Mouse (Mus musculus) megakaryocyte, embryonic 14.5 days (primary cell): ENCODE results near the gene Tmem222. TPM values are rescaled to one million over a fixed set of nuclear protein-coding genes. Genes with fewer than 3 reads are reported as not detected.

Experiments
- H3K27me3 ChIP-seq: replicated peaks from 2 replicates; pipeline ENCODE3; 2012; ENCODE audit warnings: inconsistent platforms
- H3K36me3 ChIP-seq: replicated peaks from 2 replicates; pipeline ENCODE3; 2012; ENCODE audit warnings: low read length, inconsistent platforms, mixed read lengths
- H3K4me1 ChIP-seq: 2 replicates; pipeline ENCODE4 v1.6.1; 2012; ENCODE audit warnings: inconsistent platforms
- H3K4me3 ChIP-seq: replicated peaks from 2 replicates; pipeline ENCODE3; 2012; ENCODE audit warnings: moderate library complexity, mild to moderate bottlenecking, inconsistent platforms
- H3K9me3 ChIP-seq: 2 replicates; pipeline ENCODE4 v1.6.1; 2012; ENCODE audit warnings: inconsistent platforms
- FLI1 ChIP-seq: IDR thresholded peaks from 2 replicates; pipeline ENCODE4 v1.6.1; 2012; ENCODE audit warnings: low read length, inconsistent platforms, mixed read lengths
- GATA1 ChIP-seq: IDR thresholded peaks from 3 replicates; pipeline ENCODE4 v1.6.1; 2012; ENCODE audit warnings: mixed read lengths, low read length, inconsistent platforms, borderline replicate concordance
- polyA plus RNA-seq: library from polyadenylated mRNA; stranded (reverse); fragments of >175 nt; gene quantifications from 2 replicates; pipeline ENCODE4 v1.2.3, GENCODE M21; 2012; ENCODE audit warnings: low replicate concordance; ENCODE audit not compliant: insufficient read depth

The Tmem222 gene
- polyA plus RNA-seq, 1 experiment, result 12.2 TPM

GRCm38 (mm10) chr4:133285950-133286349 is 8.4 kb upstream of the Tmem222 start:
- no peak for TF ChIP-seq FLI1
- no peak for TF ChIP-seq GATA1
- H3K27me3 ChIP-seq, result no peaks in the 10 kb centered on the region
- H3K9me3 ChIP-seq, result no peaks in the 10 kb centered on the region
- H3K36me3 ChIP-seq, result peaks cover under 1% of the 10 kb centered on the region
- no peak overlapping the region for H3K4me3 ChIP-seq
- peaks cover 52% of the 10 kb centered on the region for H3K4me1 ChIP-seq

GRCm38 (mm10) chr4:133285299-133285698 is 7.7 kb upstream of the Tmem222 start:
- Histone ChIP-seq H3K27me3 (no peaks in the 10 kb centered on the region), H3K4me1 (peaks cover 55% of the 10 kb centered on the region), H3K9me3 (no peaks in the 10 kb centered on the region), H3K4me3 (no peak overlapping the region), H3K36me3 (no peaks in the 10 kb centered on the region)
- TF ChIP-seq FLI1 (no peak), GATA1 (no peak)

GRCm38 (mm10) chr4:133282656-133283055 is 5.1 kb upstream of the Tmem222 start:
- TF ChIP-seq GATA1, result no peak
- no peak for TF ChIP-seq FLI1
- Histone ChIP-seq H3K4me1 (peaks cover 64% of the 10 kb centered on the region), H3K9me3 (no peaks in the 10 kb centered on the region), H3K27me3 (no peaks in the 10 kb centered on the region), H3K4me3 (peak overlapping the region; percentile 6), H3K36me3 (no peaks in the 10 kb centered on the region)

- Histone ChIP-seq H3K27me3 (no peaks in the 10 kb centered on the region), H3K36me3 (no peaks in the 10 kb centered on the region), H3K9me3 (no peaks in the 10 kb centered on the region), H3K4me1 (peaks cover 64% of the 10 kb centered on the region), H3K4me3 (peak overlapping the region; percentile 78)
- TF ChIP-seq GATA1, result no peak
- no peak for TF ChIP-seq FLI1
Observed at GRCm38 (mm10) chr4:133281951-133282481, 4.4 kb upstream of the Tmem222 start.

GRCm38 (mm10) chr4:133281513-133281912 is 3.9 kb upstream of the Tmem222 start:
- no peaks in the 10 kb centered on the region for H3K36me3 ChIP-seq
- no peaks in the 10 kb centered on the region for H3K9me3 ChIP-seq
- no peaks in the 10 kb centered on the region for H3K27me3 ChIP-seq
- peak overlapping the region; percentile 78 for H3K4me3 ChIP-seq
- TF ChIP-seq GATA1 (no peak), FLI1 (no peak)
- peaks cover 67% of the 10 kb centered on the region for H3K4me1 ChIP-seq

- TF ChIP-seq GATA1, result no peak
- no peak for TF ChIP-seq FLI1
- no peaks in the 10 kb centered on the region for H3K27me3 ChIP-seq
- H3K4me1 ChIP-seq, result peaks cover 64% of the 10 kb centered on the region
- peak overlapping the region; percentile 97 for H3K4me3 ChIP-seq
- peaks cover 25% of the 10 kb centered on the region for H3K36me3 ChIP-seq
- no peaks in the 10 kb centered on the region for H3K9me3 ChIP-seq
Observed at GRCm38 (mm10) chr4:133278482-133278881, 890 bp upstream of the Tmem222 start.

GRCm38 (mm10) chr4:133278067-133278466 is 475 bp upstream of the Tmem222 start:
- Histone ChIP-seq H3K36me3 (peaks cover 27% of the 10 kb centered on the region), H3K27me3 (no peaks in the 10 kb centered on the region), H3K4me3 (peak overlapping the region; percentile 97), H3K9me3 (no peaks in the 10 kb centered on the region), H3K4me1 (peaks cover 61% of the 10 kb centered on the region)
- no peak for TF ChIP-seq FLI1
- TF ChIP-seq GATA1, result no peak

- H3K9me3 ChIP-seq, result no peaks in the 10 kb centered on the region
- peaks cover 31% of the 10 kb centered on the region for H3K4me1 ChIP-seq
- no peak overlapping the region for H3K4me3 ChIP-seq
- no peaks in the 10 kb centered on the region for H3K27me3 ChIP-seq
- TF ChIP-seq FLI1, result no peak
- TF ChIP-seq GATA1, result no peak
- peaks cover 81% of the 10 kb centered on the region for H3K36me3 ChIP-seq
Observed at GRCm38 (mm10) chr4:133270929-133271328, 6.7 kb downstream of the Tmem222 start.

- H3K27me3 ChIP-seq, result no peaks in the 10 kb centered on the region
- H3K9me3 ChIP-seq, result no peaks in the 10 kb centered on the region
- peaks cover 27% of the 10 kb centered on the region for H3K4me1 ChIP-seq
- H3K4me3 ChIP-seq, result no peak overlapping the region
- TF ChIP-seq FLI1 (no peak), GATA1 (no peak)
- H3K36me3 ChIP-seq, result peaks cover 80% of the 10 kb centered on the region
Observed at GRCm38 (mm10) chr4:133269596-133269995, 8.0 kb downstream of the Tmem222 start.

- peaks cover 75% of the 10 kb centered on the region for H3K36me3 ChIP-seq
- no peak for TF ChIP-seq FLI1
- no peak for TF ChIP-seq GATA1
- peaks cover 29% of the 10 kb centered on the region for H3K4me1 ChIP-seq
Observed at GRCm38 (mm10) chr4:133268931-133269330, 8.7 kb downstream of the Tmem222 start.

GRCm38 (mm10) chr4:133266248-133266880 is 11.2 kb downstream of the Tmem222 start:
- Histone ChIP-seq H3K9me3 (no peaks in the 10 kb centered on the region), H3K4me1 (peaks cover 54% of the 10 kb centered on the region), H3K4me3 (no peak overlapping the region), H3K36me3 (peaks cover 72% of the 10 kb centered on the region), H3K27me3 (peaks cover 2% of the 10 kb centered on the region)
- TF ChIP-seq GATA1 (no peak), FLI1 (no peak)

More at GRCm38 (mm10) chr4:133268931-133269330, 8.7 kb downstream of the Tmem222 start:
- no peaks in the 10 kb centered on the region for H3K27me3 ChIP-seq
- H3K4me3 ChIP-seq, result no peak overlapping the region
- no peaks in the 10 kb centered on the region for H3K9me3 ChIP-seq
